Mouse (Mus musculus): ENCODE results near the gene Ebna1bp2. TPM values are rescaled to one million over a fixed set of nuclear protein-coding genes. Genes with fewer than 3 reads are reported as not detected.

The Ebna1bp2 gene
- polyA plus RNA-seq, 1 experiment from 2014 or later = 163 TPM

- no peaks in the 10 kb centered on the region for H3K9me3 ChIP-seq (replicated peaks)
- H3K36me3 ChIP-seq = peaks cover 33% of the 10 kb centered on the region
- peak overlapping the region; percentile 71 for H3K4me2 ChIP-seq
- WGBS = under 1% methylated on average over 23 of the region's 23 CpGs
- peak overlapping the region; percentile 54; the same call in 1 of the 2 replicates for H3K27ac ChIP-seq
- H3K9ac ChIP-seq = peak overlapping the region; percentile 65
- H3K27me3 ChIP-seq = no peaks in the 10 kb centered on the region
- peaks cover 11% of the 10 kb centered on the region for H3K4me1 ChIP-seq
- peak; percentile 53; the same call in 1 of the 2 replicates for ATAC-seq (replicated peaks; ENCODE audit: low FRiP score)
- peak overlapping the region; percentile 84 for H3K4me3 ChIP-seq (replicated peaks)
Measured at GRCm38 (mm10) chr4:118620967-118621320, 345 bp downstream of the Ebna1bp2 start.

- no peak for ATAC-seq (replicated peaks; ENCODE audit: low FRiP score)
- H3K27ac ChIP-seq = no peak overlapping the region
- H3K9me3 ChIP-seq (replicated peaks) = no peaks in the 10 kb centered on the region
- peak overlapping the region; percentile 84 for H3K4me3 ChIP-seq (replicated peaks)
- peaks cover 11% of the 10 kb centered on the region for H3K4me1 ChIP-seq
- peaks cover 41% of the 10 kb centered on the region for H3K36me3 ChIP-seq
- H3K27me3 ChIP-seq = no peaks in the 10 kb centered on the region
- WGBS = 84% methylated on average over 9 of the region's 9 CpGs
- H3K9ac ChIP-seq = peak overlapping the region; percentile 65
- peak overlapping the region; percentile 71 for H3K4me2 ChIP-seq
Measured at GRCm38 (mm10) chr4:118621781-118622180, 1.2 kb downstream of the Ebna1bp2 start.

- Histone ChIP-seq H3K36me3 (peaks cover 65% of the 10 kb centered on the region), H3K4me3 (replicated peaks) (no peak overlapping the region), H3K9me3 (replicated peaks) (no peaks in the 10 kb centered on the region), H3K27ac (no peak overlapping the region), H3K27me3 (no peaks in the 10 kb centered on the region), H3K4me2 (no peak overlapping the region), H3K9ac (no peak overlapping the region), H3K4me1 (no peaks in the 10 kb centered on the region)
- 93% methylated on average over 5 of the region's 5 CpGs for WGBS
- no peak for ATAC-seq (replicated peaks; ENCODE audit: low FRiP score)
Measured at GRCm38 (mm10) chr4:118630261-118630660, 9.7 kb downstream of the Ebna1bp2 start.

- Histone ChIP-seq H3K4me2 (peak overlapping the region; percentile 26), H3K27ac (peak overlapping the region; percentile 22; the same call in 1 of the 2 replicates)
- no peak for ATAC-seq (replicated peaks; ENCODE audit: low FRiP score)
Measured at GRCm38 (mm10) chr4:118642346-118643190, 22.0 kb downstream of the Ebna1bp2 start.

GRCm38 (mm10) chr4:118645234-118645633 lies 24.6 kb downstream of the Ebna1bp2 start:
- Histone ChIP-seq H3K36me3 (no peaks in the 10 kb centered on the region), H3K4me1 (peaks cover 7% of the 10 kb centered on the region; the same call in 1 of the 2 replicates), H3K27ac (no peak overlapping the region), H3K9ac (no peak overlapping the region), H3K4me3 (replicated peaks) (no peak overlapping the region), H3K27me3 (no peaks in the 10 kb centered on the region), H3K9me3 (replicated peaks) (no peaks in the 10 kb centered on the region), H3K4me2 (no peak overlapping the region)
- ATAC-seq (replicated peaks; ENCODE audit: low FRiP score) = no peak
- 7% methylated on average over 2 of the region's 2 CpGs for WGBS

More at GRCm38 (mm10) chr4:118642346-118643190, 22.0 kb downstream of the Ebna1bp2 start:
- Histone ChIP-seq H3K9me3 (replicated peaks) (no peaks in the 10 kb centered on the region), H3K27me3 (no peaks in the 10 kb centered on the region), H3K9ac (no peak overlapping the region), H3K4me3 (replicated peaks) (no peak overlapping the region), H3K36me3 (no peaks in the 10 kb centered on the region), H3K4me1 (peaks cover 7% of the 10 kb centered on the region; the same call in 1 of the 2 replicates)
- WGBS = 37% methylated on average over 20 of the region's 20 CpGs

- Histone ChIP-seq H3K36me3 (no peaks in the 10 kb centered on the region), H3K27ac (no peak within 1 kb of the TSS), H3K4me1 (no peaks in the 10 kb centered on the region), H3K9me3 (replicated peaks) (no peaks in the 10 kb centered on the region), H3K4me3 (replicated peaks) (no peak within 1 kb of the TSS), H3K27me3 (no peaks in the 10 kb centered on the region), H3K4me2 (no peak within 1 kb of the TSS), H3K9ac (no peak within 1 kb of the TSS)
- ATAC-seq (replicated peaks; ENCODE audit: low FRiP score) = no peak
Measured at GRCm38 (mm10) chr4:118658652-118659051, 38.1 kb downstream of the Ebna1bp2 start, which contains the start of gene Olfr62. TSS of gene Olfr62 (plus strand) at chr4:118658952.

Other genes starting within 250 kb of the Ebna1bp2 start
- 7.0 and 8.5 TPM in 2 replicates for gene Szt2, start 211.5 kb upstream of the Ebna1bp2 start, polyA plus RNA-seq (2015; fragmentation: Nextera tagmentation; extraction: Ambion mirVana)
- 100 and 101 TPM in 2 replicates for gene Med8, start 211.5 kb upstream of the Ebna1bp2 start, polyA plus RNA-seq (2015; fragmentation: Nextera tagmentation; extraction: Ambion mirVana)
- 93.5 and 104 TPM in 2 replicates for gene Elovl1, start 192.7 kb upstream of the Ebna1bp2 start, polyA plus RNA-seq (2015; fragmentation: Nextera tagmentation; extraction: Ambion mirVana)
- gene Cdc20, start 183.4 kb upstream of the Ebna1bp2 start, polyA plus RNA-seq (2015; fragmentation: Nextera tagmentation; extraction: Ambion mirVana) = 255 and 275 TPM in 2 replicates
- gene Mpl, start 163.3 kb upstream of the Ebna1bp2 start, polyA plus RNA-seq (2015; fragmentation: Nextera tagmentation; extraction: Ambion mirVana) = 0.32 and 0.40 TPM in 2 replicates
- gene Tie1, start 130.7 kb upstream of the Ebna1bp2 start, polyA plus RNA-seq (2015; fragmentation: Nextera tagmentation; extraction: Ambion mirVana) = 48.1 and 53.8 TPM in 2 replicates
- gene 2610528J11Rik, start 93.8 kb upstream of the Ebna1bp2 start, polyA plus RNA-seq (2015; fragmentation: Nextera tagmentation; extraction: Ambion mirVana) = 21.4 and 21.7 TPM in 2 replicates
- gene Tmem125, start 76.8 kb upstream of the Ebna1bp2 start, polyA plus RNA-seq (2015; fragmentation: Nextera tagmentation; extraction: Ambion mirVana) = 5.6 and 6.7 TPM in 2 replicates
- 0.21 and 0.22 TPM in 2 replicates for gene Cfap57, start within 50 bp of the Ebna1bp2 start, polyA plus RNA-seq (2015; fragmentation: Nextera tagmentation; extraction: Ambion mirVana)
- not detected in 2 replicates for gene Olfr62, start 38.2 kb downstream of the Ebna1bp2 start, polyA plus RNA-seq (2015; fragmentation: Nextera tagmentation; extraction: Ambion mirVana)
- 0.09 and 0.23 TPM in 2 replicates for gene Olfr1342, start 72.0 kb downstream of the Ebna1bp2 start, polyA plus RNA-seq (2015; fragmentation: Nextera tagmentation; extraction: Ambion mirVana)
- not detected in 2 replicates for gene Olfr1341, start 82.7 kb downstream of the Ebna1bp2 start, polyA plus RNA-seq (2015; fragmentation: Nextera tagmentation; extraction: Ambion mirVana)
- gene Olfr1340, start 99.3 kb downstream of the Ebna1bp2 start, polyA plus RNA-seq (2015; fragmentation: Nextera tagmentation; extraction: Ambion mirVana) = not detected in 2 replicates
- gene Olfr1339, start 111.4 kb downstream of the Ebna1bp2 start, polyA plus RNA-seq (2015; fragmentation: Nextera tagmentation; extraction: Ambion mirVana) = not detected in 2 replicates
- gene Olfr1338, start 137.9 kb downstream of the Ebna1bp2 start, polyA plus RNA-seq (2015; fragmentation: Nextera tagmentation; extraction: Ambion mirVana) = not detected in 2 replicates
- gene Olfr1337, start 161.8 kb downstream of the Ebna1bp2 start, polyA plus RNA-seq (2015; fragmentation: Nextera tagmentation; extraction: Ambion mirVana) = not detected in 2 replicates
- not detected in 2 replicates for gene Olfr1335, start 189.1 kb downstream of the Ebna1bp2 start, polyA plus RNA-seq (2015; fragmentation: Nextera tagmentation; extraction: Ambion mirVana)
- gene Olfr1333, start 215.5 kb downstream of the Ebna1bp2 start, polyA plus RNA-seq (2015; fragmentation: Nextera tagmentation; extraction: Ambion mirVana) = not detected in 2 replicates
- not detected in 2 replicates for gene Olfr1331, start 243.8 kb downstream of the Ebna1bp2 start, polyA plus RNA-seq (2015; fragmentation: Nextera tagmentation; extraction: Ambion mirVana)